Mouse (Mus musculus) liver, postnatal 0 days (tissue): ENCODE measurements around the gene Acad10. TPM values are rescaled to one million over a fixed set of nuclear protein-coding genes. Genes with fewer than 3 reads are reported as not detected.
A peak's percentile ranks its signal among the peaks of the same experiment; 100 is the strongest.

ENCODE experiments used
- ATAC-seq: fragments of 200-750 bp; cut with Nextera tagmentation; 2 replicates; pipeline ENCODE4 v1.8.0; 2017; ENCODE audit warnings: mild to moderate bottlenecking, moderate library complexity
- DNase-seq: peaks from one replicate; pipeline ENCODE4 v3.0.0-alpha.2; 2016
- H3K27ac ChIP-seq: fragments of 300-500 bp; sonication (generic); 2 replicates; pipeline ENCODE4 v1.5.1; 2014; ENCODE audit warnings: antibody characterized with exemption, moderate library complexity, mild to moderate bottlenecking, low read depth
- H3K27me3 ChIP-seq: fragments of 300-500 bp; sonication (generic); 2 replicates; pipeline ENCODE4 v1.6.1; 2014; ENCODE audit warnings: low read length, control low read depth, mixed read lengths; ENCODE audit not compliant: insufficient read depth
- H3K36me3 ChIP-seq: fragments of 300-500 bp; sonication (generic); replicated peaks from 2 replicates; pipeline ENCODE4 v1.6.1; 2014; ENCODE audit warnings: mild to moderate bottlenecking, control low read depth, low read length, moderate library complexity, mixed read lengths; ENCODE audit not compliant: insufficient read depth
- H3K4me1 ChIP-seq: fragments of 300-500 bp; sonication (generic); 2 replicates; pipeline ENCODE4 v1.6.1; 2014; ENCODE audit warnings: antibody characterized with exemption, mild to moderate bottlenecking, control low read depth; ENCODE audit not compliant: insufficient read depth
- H3K4me2 ChIP-seq: fragments of 300-500 bp; sonication (generic); 2 replicates; pipeline ENCODE4 v1.6.1; 2014; ENCODE audit warnings: low read depth, mild to moderate bottlenecking, low read length, moderate library complexity, mixed read lengths
- H3K4me3 ChIP-seq: fragments of 300-500 bp; sonication (generic); 2 replicates; pipeline ENCODE4 v1.5.1; 2014; ENCODE audit warnings: low read depth, low read length
- H3K9ac ChIP-seq: fragments of 300-500 bp; sonication (generic); replicated peaks from 2 replicates; pipeline ENCODE4 v1.6.1; 2014; ENCODE audit warnings: mild to moderate bottlenecking, moderate library complexity
- H3K9me3 ChIP-seq: fragments of 300-500 bp; sonication (generic); 2 replicates; pipeline ENCODE4 v1.6.1; 2016; ENCODE audit warnings: mild to moderate bottlenecking, control low read depth, low read length, mixed read lengths
- CTCF ChIP-seq: sonication (generic); IDR thresholded peaks from 2 replicates; pipeline ENCODE4 v1.5.1; 2016; ENCODE audit warnings: antibody characterized with exemption, low read depth
- EP300 ChIP-seq: IDR thresholded peaks from 2 replicates; pipeline ENCODE4 v1.6.1; 2016; ENCODE audit warnings: antibody characterized with exemption, low read depth, mild to moderate bottlenecking
- WGBS: fragments of 180-500 bp; shearing (Covaris S2); extraction: QIAGEN DNeasy Blood & Tissue Kit; methylation state at CpG from one replicate; pipeline ENCODE4 v1.1.7; 2014; ENCODE audit not compliant: insufficient replicate concordance; 5-methylcytosine and 5-hydroxymethylcytosine counted together
- polyA plus RNA-seq: library from polyadenylated mRNA; unstranded; fragments of >200 nt; fragmentation: Nextera tagmentation; extraction: Ambion mirVana; gene quantifications from 2 replicates; pipeline ENCODE4 v1.2.1, GENCODE M21; 2015

Acad10 gene
- polyA plus RNA-seq, 1 experiment from 2014 or later: 6.5 TPM

GRCm38 (mm10) chr5:121685495-121685894, 25.2 kb upstream of the Acad10 start:
- TF ChIP-seq CTCF: no peak
- TF ChIP-seq EP300: no peak
- peak overlapping the region; percentile 84 for H3K27ac ChIP-seq
- H3K27me3 ChIP-seq: no peaks in the 10 kb centered on the region
- peaks cover 53% of the 10 kb centered on the region for H3K36me3 ChIP-seq
- no peak overlapping the region for H3K9ac ChIP-seq
- H3K4me2 ChIP-seq: no peak overlapping the region
- WGBS: 87% methylated on average over 6 of the region's 6 CpGs
- no peak overlapping the region for H3K4me3 ChIP-seq
- ATAC-seq: peak; percentile 32; the same call in 1 of the 2 replicates
- H3K9me3 ChIP-seq: no peaks in the 10 kb centered on the region
- no peak for DNase-seq
- peaks cover 13% of the 10 kb centered on the region for H3K4me1 ChIP-seq

DNA sequence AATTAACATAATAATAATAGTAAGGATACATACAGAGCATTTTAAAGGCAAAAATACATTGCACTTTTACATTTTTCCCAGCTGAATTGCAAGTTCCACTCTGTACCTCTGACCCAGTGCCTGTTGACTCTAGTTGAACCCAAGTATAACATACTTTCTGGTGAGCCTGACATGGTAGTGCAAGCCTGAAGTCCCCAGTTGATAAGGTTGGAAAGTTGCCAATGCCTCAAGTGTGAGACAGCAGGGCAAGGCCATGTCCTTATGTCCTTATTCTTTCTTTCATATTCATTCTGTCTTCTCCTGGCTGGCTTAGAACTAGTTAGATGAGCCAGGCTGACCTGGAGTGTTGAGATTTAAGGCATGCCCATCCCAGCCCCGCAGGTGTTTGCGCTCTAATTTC, 21.9 kb upstream of the Acad10 start:
- 89% methylated on average over 2 of the region's 2 CpGs for WGBS
- Histone ChIP-seq H3K4me3 (no peak overlapping the region), H3K9me3 (no peaks in the 10 kb centered on the region), H3K4me2 (no peak overlapping the region), H3K4me1 (peaks cover 8% of the 10 kb centered on the region; the same call in 1 of the 2 replicates), H3K27me3 (no peaks in the 10 kb centered on the region), H3K9ac (no peak overlapping the region), H3K36me3 (peaks cover 82% of the 10 kb centered on the region), H3K27ac (no peak overlapping the region)
- DNase-seq: no peak
- no peak for ATAC-seq
- TF ChIP-seq CTCF (no peak), EP300 (no peak)

GRCm38 (mm10) chr5:121670412-121670811, 10.1 kb upstream of the Acad10 start:
- H3K4me2 ChIP-seq: no peak overlapping the region
- peaks cover 7% of the 10 kb centered on the region for H3K4me1 ChIP-seq
- no peaks in the 10 kb centered on the region for H3K9me3 ChIP-seq
- H3K9ac ChIP-seq: no peak overlapping the region
- no peak overlapping the region for H3K4me3 ChIP-seq
- TF ChIP-seq EP300 (no peak), CTCF (peak; percentile 78)
- 78% methylated on average over 3 of the region's 3 CpGs for WGBS
- ATAC-seq (peak; percentile 39; the same call in 1 of the 2 replicates), DNase-seq (peak; percentile 63)
- H3K27ac ChIP-seq: no peak overlapping the region
- peaks cover 63% of the 10 kb centered on the region for H3K36me3 ChIP-seq
- H3K27me3 ChIP-seq: no peaks in the 10 kb centered on the region

DNA sequence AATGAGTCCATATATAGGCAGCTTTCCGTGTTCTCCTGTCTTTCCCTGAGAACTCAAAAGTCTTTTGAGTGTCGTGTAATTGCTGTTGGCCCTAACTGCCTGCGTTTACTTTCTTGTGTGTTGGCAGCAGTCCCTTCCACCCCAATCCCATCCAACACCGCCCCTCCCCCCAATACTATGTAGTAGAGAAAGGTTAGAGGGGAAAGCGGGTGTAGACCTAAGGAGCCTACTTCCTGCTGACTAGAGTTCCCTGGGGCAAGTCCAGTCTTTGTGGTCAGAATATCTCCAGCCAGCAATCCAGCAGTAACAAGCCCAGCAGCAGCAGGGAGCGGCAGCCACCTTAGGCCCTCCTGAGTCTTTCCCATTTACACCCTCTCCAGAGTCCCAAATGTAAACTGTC, 8.1 kb upstream of the Acad10 start:
- Histone ChIP-seq H3K9me3 (no peaks in the 10 kb centered on the region), H3K4me3 (no peak overlapping the region), H3K27me3 (no peaks in the 10 kb centered on the region), H3K27ac (no peak overlapping the region), H3K9ac (no peak overlapping the region), H3K36me3 (peaks cover 63% of the 10 kb centered on the region), H3K4me2 (no peak overlapping the region), H3K4me1 (peaks cover 7% of the 10 kb centered on the region)
- TF ChIP-seq EP300 (no peak), CTCF (no peak)
- ATAC-seq: no peak
- no peak for DNase-seq
- WGBS: 74% methylated on average over 6 of the region's 6 CpGs

DNA sequence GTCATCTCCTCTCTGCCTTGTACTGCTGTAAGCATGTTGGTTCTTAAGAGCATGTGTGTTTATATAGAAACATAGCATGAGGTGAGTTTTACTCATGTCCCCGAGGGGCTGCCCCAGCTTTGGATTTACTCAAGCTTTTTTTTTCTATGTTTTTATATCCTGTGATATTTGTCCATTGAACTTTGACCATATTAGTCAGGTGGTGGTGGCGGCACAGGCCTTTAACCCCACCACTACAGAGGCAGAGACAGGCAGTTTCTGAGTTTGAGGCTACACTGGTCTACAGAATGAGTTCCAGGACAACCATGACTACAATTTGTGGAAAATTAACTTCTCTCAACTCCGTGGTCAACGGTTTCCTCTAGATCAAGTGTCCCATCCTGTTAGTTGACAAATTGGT, 6.8 kb upstream of the Acad10 start:
- no peak for DNase-seq
- Histone ChIP-seq H3K36me3 (peaks cover 60% of the 10 kb centered on the region), H3K9ac (no peak overlapping the region), H3K4me2 (no peak overlapping the region), H3K9me3 (no peaks in the 10 kb centered on the region), H3K27ac (0 out of 2 replicates have a peak overlapping the region, but pooled peaks have one; percentile 3), H3K4me3 (no peak overlapping the region), H3K27me3 (no peaks in the 10 kb centered on the region), H3K4me1 (peaks cover 12% of the 10 kb centered on the region)
- TF ChIP-seq EP300 (no peak), CTCF (no peak)
- ATAC-seq: no peak
- WGBS: 56% methylated on average over 4 of the region's 4 CpGs

DNA sequence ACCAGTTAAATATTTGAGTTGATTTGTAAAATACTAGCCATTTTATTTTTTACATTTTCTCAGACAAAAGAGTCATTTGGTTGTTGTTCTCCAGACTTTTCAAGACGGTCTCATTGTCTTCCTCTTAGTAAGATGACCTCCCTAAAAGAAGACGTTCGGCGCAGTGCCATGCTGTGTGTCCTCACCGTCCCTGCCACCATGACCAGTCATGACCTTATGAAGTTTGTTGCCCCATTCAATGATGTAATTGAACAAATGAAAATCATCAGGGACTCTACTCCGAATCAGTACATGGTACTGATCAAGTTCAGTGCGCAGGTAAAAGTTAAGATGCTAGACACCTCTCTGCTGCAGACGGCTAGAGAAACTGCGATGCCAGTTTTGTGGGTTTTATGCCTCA, 4.7 kb upstream of the Acad10 start:
- no peaks in the 10 kb centered on the region for H3K27me3 ChIP-seq
- no peak overlapping the region; the same call in 1 of the 2 replicates for H3K27ac ChIP-seq
- H3K9ac ChIP-seq: no peak overlapping the region
- H3K4me1 ChIP-seq: peaks cover 20% of the 10 kb centered on the region
- ATAC-seq (no peak), DNase-seq (no peak)
- H3K4me2 ChIP-seq: no peak overlapping the region
- no peak for TF ChIP-seq EP300
- no peak for TF ChIP-seq CTCF
- H3K9me3 ChIP-seq: no peaks in the 10 kb centered on the region
- H3K4me3 ChIP-seq: no peak overlapping the region
- H3K36me3 ChIP-seq: peaks cover 50% of the 10 kb centered on the region
- 93% methylated on average over 9 of the region's 9 CpGs for WGBS

- Histone ChIP-seq H3K27me3 (no peaks in the 10 kb centered on the region), H3K4me2 (0 out of 2 replicates have a peak overlapping the region, but pooled peaks have one; percentile 6), H3K36me3 (peaks cover 47% of the 10 kb centered on the region), H3K27ac (peak overlapping the region; percentile 90), H3K9ac (no peak overlapping the region; the same call in 1 of the 2 replicates), H3K9me3 (no peaks in the 10 kb centered on the region), H3K4me3 (no peak overlapping the region), H3K4me1 (peaks cover 25% of the 10 kb centered on the region)
- TF ChIP-seq EP300 (no peak), CTCF (no peak)
- no peak for DNase-seq
- 77% methylated on average over 6 of the region's 6 CpGs for WGBS
- no peak for ATAC-seq
Measured at GRCm38 (mm10) chr5:121664078-121664477, 3.8 kb upstream of the Acad10 start.
